In genomic region chr2:25654502-25654901, GRCm38 (mm10) we compare ENCODE assay signal across 30 mouse cellular contexts. TPM values are rescaled to one million over a fixed set of nuclear protein-coding genes. Genes with fewer than 3 reads are reported as not detected.
DNase-seq lines count a peak whose midpoint lies in the region; ATAC-seq lines count a peak whose summit lies in the region.
"Had no signal": no experiment of that assay in that cellular context is flagged by ENCODE, and none has a peak within 500 bp of the region (broad histone marks: within the 10 kb centered on the region; RNA-seq: fewer than 3 reads in every experiment).

No protein-coding gene starts in this region.

- no peak for ATAC-seq in lung, embryonic 15.5 days (ENCODE audit: borderline replicate concordance, extremely low read depth, low FRiP score, low TSS enrichment)
- ATAC-seq: forebrain, embryonic 15.5 days; liver, postnatal 0 days; midbrain, embryonic 15.5 days had no signal

- H3K27ac ChIP-seq in lung, embryonic 15.5 days: peak overlapping the region; percentile 67
- H3K27ac ChIP-seq: forebrain, embryonic 15.5 days; hindbrain, embryonic 15.5 days; limb, embryonic 12.5 days; midbrain, embryonic 15.5 days; neural tube, embryonic 12.5 days had no signal

- no peaks in the 10 kb centered on the region for H3K9me3 ChIP-seq in lung, embryonic 15.5 days
- H3K9me3 ChIP-seq: forebrain, embryonic 15.5 days; hindbrain, embryonic 15.5 days; limb, embryonic 12.5 days; midbrain, embryonic 15.5 days; neural tube, embryonic 12.5 days had no signal

- DNase-seq in embryo, embryonic 10 days (ENCODE audit: low spot score): peak; percentile 8
- DNase-seq in embryo, embryonic 9.5 days (ENCODE audit: extremely low spot score): no peak
- no peak for DNase-seq in lung, adult 18-20 months
- DNase-seq in embryo, embryonic 10.5 days (ENCODE audit: low spot score): peak; percentile 3
- peak; percentile 10 for DNase-seq in lung, postnatal 36 days
- DNase-seq in adrenal gland, adult 8-10 months: no peak
- DNase-seq: adrenal gland, postnatal 25 days; cerebellum, adult 9-10 months; gastrocnemius, postnatal 25 days; heart, postnatal 4 days; kidney, adult 2 months; kidney, postnatal 25 days; liver, postnatal 0 days; retina, postnatal 1 day; right cerebral cortex, postnatal 25 days; spleen, adult 18-20 months had no signal

- 23% methylated on average over 1 of the region's 1 CpGs for WGBS in lung, embryonic 15.5 days

- H3K9ac ChIP-seq in lung, embryonic 15.5 days: no peak overlapping the region
- H3K9ac ChIP-seq: forebrain, embryonic 15.5 days; hindbrain, embryonic 15.5 days; limb, embryonic 12.5 days; liver, postnatal 0 days; midbrain, embryonic 15.5 days; neural tube, embryonic 12.5 days had no signal

- no peak overlapping the region for H3K4me3 ChIP-seq in lung, embryonic 15.5 days
- H3K4me3 ChIP-seq: forebrain, embryonic 15.5 days; hindbrain, embryonic 15.5 days; limb, embryonic 12.5 days; midbrain, embryonic 15.5 days; neural tube, embryonic 12.5 days had no signal

- H3K36me3 ChIP-seq in lung, embryonic 15.5 days: no peaks in the 10 kb centered on the region
- H3K36me3 ChIP-seq: forebrain, embryonic 15.5 days; hindbrain, embryonic 15.5 days; limb, embryonic 12.5 days; midbrain, embryonic 15.5 days; neural tube, embryonic 12.5 days had no signal

- peaks cover 8% of the 10 kb centered on the region for H3K4me1 ChIP-seq in lung, embryonic 15.5 days
- H3K4me1 ChIP-seq: forebrain, embryonic 15.5 days; hindbrain, embryonic 15.5 days; limb, embryonic 12.5 days; midbrain, embryonic 15.5 days; neural tube, embryonic 12.5 days had no signal

- H3K4me2 ChIP-seq in lung, embryonic 15.5 days: 0 out of 2 replicates have a peak overlapping the region, but pooled peaks have one; percentile 8
- H3K4me2 ChIP-seq: forebrain, embryonic 15.5 days; hindbrain, embryonic 15.5 days; limb, embryonic 12.5 days; liver, embryonic 11.5 days; midbrain, embryonic 15.5 days; neural tube, embryonic 12.5 days had no signal

- H3K27me3 ChIP-seq in lung, embryonic 15.5 days: no peaks in the 10 kb centered on the region
- H3K27me3 ChIP-seq: forebrain, embryonic 15.5 days; hindbrain, embryonic 15.5 days; midbrain, embryonic 15.5 days; neural tube, embryonic 12.5 days had no signal

RNA-seq across cellular contexts. Expression of gene Lcn8, which starts 1.6 kb away (rescaled TPM):
- polyA plus RNA-seq in lung, embryonic 15.5 days (2015; fragmentation: Nextera tagmentation; extraction: Ambion mirVana): 0.26 and 0.40 TPM in 2 replicates
- total RNA-seq in adrenal gland, adult 8-10 months (2022): not detected
- total RNA-seq: adrenal gland, postnatal 25 days; common myeloid progenitor, adult 5-6 weeks; left cerebral cortex, postnatal 14 days; megakaryocyte-erythroid progenitor cell, adult 5-6 weeks had no signal
- polyA plus RNA-seq: forebrain, embryonic 15.5 days; heart, embryonic 16.5 days; hindbrain, embryonic 15.5 days; intestine, embryonic 14.5 days; kidney, adult 2 months; limb, embryonic 12.5 days; liver, embryonic 11.5 days; midbrain, embryonic 15.5 days; neural tube, embryonic 12.5 days had no signal

RNA-seq across cellular contexts. Expression of gene Lcn5, which starts 3.2 kb away (rescaled TPM):
- not detected in 2 replicates for polyA plus RNA-seq in lung, embryonic 15.5 days (2015; fragmentation: Nextera tagmentation; extraction: Ambion mirVana)
- not detected for total RNA-seq in adrenal gland, adult 8-10 months (2022)
- total RNA-seq: adrenal gland, postnatal 25 days; common myeloid progenitor, adult 5-6 weeks; gastrocnemius, postnatal 25 days; heart, postnatal 4 days; left cerebral cortex, postnatal 14 days; megakaryocyte-erythroid progenitor cell, adult 5-6 weeks had no signal
- polyA plus RNA-seq: forebrain, embryonic 15.5 days; heart, embryonic 16.5 days; hindbrain, embryonic 15.5 days; intestine, embryonic 14.5 days; kidney, adult 2 months; limb, embryonic 12.5 days; liver, embryonic 11.5 days; liver, postnatal 0 days; midbrain, embryonic 15.5 days; neural tube, embryonic 12.5 days; thymus, postnatal 0 days; urinary bladder, adult 2 months had no signal

RNA-seq across cellular contexts. Expression of gene Lcn6, which starts 22.1 kb away (rescaled TPM):
- polyA plus RNA-seq in lung, embryonic 15.5 days (2015; fragmentation: Nextera tagmentation; extraction: Ambion mirVana): not detected in 2 replicates
- total RNA-seq in adrenal gland, adult 8-10 months (2022): not detected
- total RNA-seq: adrenal gland, postnatal 25 days; common myeloid progenitor, adult 5-6 weeks; gastrocnemius, postnatal 25 days; heart, postnatal 4 days; left cerebral cortex, postnatal 14 days; megakaryocyte-erythroid progenitor cell, adult 5-6 weeks had no signal
- polyA plus RNA-seq: forebrain, embryonic 15.5 days; heart, embryonic 16.5 days; hindbrain, embryonic 15.5 days; intestine, embryonic 14.5 days; kidney, adult 2 months; limb, embryonic 12.5 days; liver, embryonic 11.5 days; liver, postnatal 0 days; midbrain, embryonic 15.5 days; neural tube, embryonic 12.5 days; thymus, postnatal 0 days had no signal

RNA-seq across cellular contexts. Expression of gene Fcna, which starts 26.7 kb away (rescaled TPM):
- 2.4 and 3.6 TPM in 2 replicates for polyA plus RNA-seq in lung, embryonic 15.5 days (2015; fragmentation: Nextera tagmentation; extraction: Ambion mirVana)
- total RNA-seq in adrenal gland, adult 8-10 months (2022): 1 to 10 TPM; 4.7 to 7.0 (median 5.5) TPM
- total RNA-seq: megakaryocyte-erythroid progenitor cell, adult 5-6 weeks had no signal

RNA-seq across cellular contexts. Expression of gene Lcn10, which starts 28.0 kb away (rescaled TPM):
- polyA plus RNA-seq in lung, embryonic 15.5 days (2015; fragmentation: Nextera tagmentation; extraction: Ambion mirVana): not detected in 2 replicates
- not detected for total RNA-seq in adrenal gland, adult 8-10 months (2022)
- total RNA-seq: adrenal gland, postnatal 25 days; common myeloid progenitor, adult 5-6 weeks; gastrocnemius, postnatal 25 days; heart, postnatal 4 days; left cerebral cortex, postnatal 14 days; megakaryocyte-erythroid progenitor cell, adult 5-6 weeks had no signal
- polyA plus RNA-seq: forebrain, embryonic 15.5 days; heart, embryonic 16.5 days; hindbrain, embryonic 15.5 days; intestine, embryonic 14.5 days; kidney, adult 2 months; limb, embryonic 12.5 days; liver, embryonic 11.5 days; liver, postnatal 0 days; midbrain, embryonic 15.5 days; neural tube, embryonic 12.5 days had no signal

Comparison
In these comparisons a context has a peak if more than half of its experiments do, and no peak if none do; other contexts are left out.
1. DNase-seq: peak in embryo, embryonic 10 days (single experiment), embryo, embryonic 10.5 days (single experiment) and lung, postnatal 36 days (single experiment); none in embryo, embryonic 9.5 days (single experiment), lung, adult 18-20 months (0 of 2) and adrenal gland, adult 8-10 months (single experiment).